Mouse (Mus musculus): ENCODE measurements around the gene Vasn. TPM values are rescaled to one million over a fixed set of nuclear protein-coding genes. Genes with fewer than 3 reads are reported as not detected.

Gene Vasn
- polyA plus RNA-seq, 1 experiment, result 1.8 TPM

DNA sequence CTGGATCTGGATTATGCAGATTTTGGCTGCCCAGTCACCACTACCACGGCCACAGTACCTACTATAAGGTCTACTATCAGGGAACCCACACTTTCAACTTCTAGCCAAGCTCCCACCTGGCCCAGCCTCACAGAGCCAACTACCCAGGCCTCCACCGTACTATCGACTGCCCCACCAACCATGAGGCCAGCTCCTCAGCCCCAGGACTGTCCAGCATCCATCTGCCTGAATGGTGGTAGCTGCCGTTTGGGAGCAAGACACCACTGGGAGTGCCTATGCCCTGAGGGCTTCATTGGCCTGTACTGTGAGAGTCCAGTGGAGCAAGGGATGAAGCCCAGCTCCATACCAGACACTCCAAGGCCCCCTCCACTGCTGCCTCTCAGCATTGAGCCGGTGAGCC lies 9.5 kb downstream of the Vasn start:
- WGBS, result 87% methylated on average over 5 of the region's 5 CpGs
- H3K4me1 ChIP-seq (ENCODE audit: control insufficient read depth, insufficient read depth, low read length), result no peaks in the 10 kb centered on the region
- no peak overlapping the region for H3K27ac ChIP-seq (ENCODE audit: control insufficient read depth, insufficient read depth, low read depth, low read length, poor library complexity)
- no peak overlapping the region for H3K4me3 ChIP-seq (replicated peaks; ENCODE audit: control insufficient read depth, low read depth, low read length)
- TF ChIP-seq CTCF (IDR thresholded peaks at IDR 0.05; ENCODE audit: control insufficient read depth, insufficient read depth, low read length), result no peak
- TF ChIP-seq POLR2A (IDR thresholded peaks at IDR 0.05; ENCODE audit: borderline replicate concordance, control insufficient read depth, low read depth, low read length), result no peak

- no peaks in the 10 kb centered on the region for H3K4me1 ChIP-seq (ENCODE audit: control insufficient read depth, insufficient read depth, low read length)
- no peak overlapping the region for H3K27ac ChIP-seq (ENCODE audit: control insufficient read depth, insufficient read depth, low read depth, low read length, poor library complexity)
- 89% methylated on average over 11 of the region's 11 CpGs for WGBS
- no peak overlapping the region for H3K4me3 ChIP-seq (replicated peaks; ENCODE audit: control insufficient read depth, low read depth, low read length)
- TF ChIP-seq CTCF (IDR thresholded peaks at IDR 0.05; ENCODE audit: control insufficient read depth, insufficient read depth, low read length), result no peak
- no peak for TF ChIP-seq POLR2A (IDR thresholded peaks at IDR 0.05; ENCODE audit: borderline replicate concordance, control insufficient read depth, low read depth, low read length)
Observed at GRCm38 (mm10) chr16:4649692-4650091, 10.0 kb downstream of the Vasn start.

- Histone ChIP-seq H3K4me3 (replicated peaks; ENCODE audit: control insufficient read depth, low read depth, low read length) (no peak overlapping the region), H3K4me1 (ENCODE audit: control insufficient read depth, insufficient read depth, low read length) (no peaks in the 10 kb centered on the region), H3K27ac (ENCODE audit: control insufficient read depth, insufficient read depth, low read depth, low read length, poor library complexity) (no peak overlapping the region)
- TF ChIP-seq POLR2A (IDR thresholded peaks at IDR 0.05; ENCODE audit: borderline replicate concordance, control insufficient read depth, low read depth, low read length), result no peak
- 93% methylated on average over 3 of the region's 3 CpGs for WGBS
Observed at GRCm38 (mm10) chr16:4650161-4650560, 10.4 kb downstream of the Vasn start.

DNA sequence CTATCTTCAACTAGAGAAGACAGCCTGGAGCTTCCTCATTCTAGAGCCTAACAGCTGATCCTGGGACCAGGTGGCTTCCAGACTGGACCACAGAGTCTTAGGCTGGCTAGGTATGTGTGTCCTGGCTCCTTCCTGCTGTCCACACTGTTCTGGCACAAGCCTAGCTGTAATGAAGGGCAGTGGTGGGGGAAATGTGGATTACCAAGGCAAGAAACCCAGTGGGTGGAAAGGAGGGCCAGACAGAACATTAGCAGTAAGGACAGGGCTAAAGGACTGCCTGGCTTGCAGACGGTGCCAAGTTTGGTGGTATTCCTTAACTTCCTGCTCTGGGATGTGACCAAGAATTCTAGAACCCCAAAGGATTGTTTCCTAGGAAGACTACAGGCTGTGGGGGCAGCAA lies 11.3 kb downstream of the Vasn start:
- H3K27ac ChIP-seq (ENCODE audit: control insufficient read depth, insufficient read depth, low read depth, low read length, poor library complexity), result no peak overlapping the region
- WGBS, result 92% methylated on average over 1 of the region's 1 CpGs

GRCm38 (mm10) chr16:4651624-4652023 lies 11.9 kb downstream of the Vasn start:
- Histone ChIP-seq H3K4me3 (replicated peaks; ENCODE audit: control insufficient read depth, low read depth, low read length) (no peak overlapping the region), H3K27ac (ENCODE audit: control insufficient read depth, insufficient read depth, low read depth, low read length, poor library complexity) (no peak overlapping the region), H3K4me1 (ENCODE audit: control insufficient read depth, insufficient read depth, low read length) (no peaks in the 10 kb centered on the region)
- TF ChIP-seq POLR2A (IDR thresholded peaks at IDR 0.05; ENCODE audit: borderline replicate concordance, control insufficient read depth, low read depth, low read length) (no peak), CTCF (IDR thresholded peaks at IDR 0.05; ENCODE audit: control insufficient read depth, insufficient read depth, low read length) (no peak)
- 81% methylated on average over 7 of the region's 7 CpGs for WGBS

More for the DNA sequence above, 11.3 kb downstream of the Vasn start:
- no peak overlapping the region for H3K4me3 ChIP-seq (replicated peaks; ENCODE audit: control insufficient read depth, low read depth, low read length)
- TF ChIP-seq CTCF (IDR thresholded peaks at IDR 0.05; ENCODE audit: control insufficient read depth, insufficient read depth, low read length) (no peak), POLR2A (IDR thresholded peaks at IDR 0.05; ENCODE audit: borderline replicate concordance, control insufficient read depth, low read depth, low read length) (no peak)
- H3K4me1 ChIP-seq (ENCODE audit: control insufficient read depth, insufficient read depth, low read length), result no peaks in the 10 kb centered on the region

GRCm38 (mm10) chr16:4652707-4653416 lies 13.1 kb downstream of the Vasn start:
- 84% methylated on average over 4 of the region's 4 CpGs for WGBS

GRCm38 (mm10) chr16:4654706-4655105 lies 15.0 kb downstream of the Vasn start:
- TF ChIP-seq POLR2A (IDR thresholded peaks at IDR 0.05; ENCODE audit: borderline replicate concordance, control insufficient read depth, low read depth, low read length) (no peak), CTCF (IDR thresholded peaks at IDR 0.05; ENCODE audit: control insufficient read depth, insufficient read depth, low read length) (no peak; the same call in 1 of the 2 replicates)
- no peaks in the 10 kb centered on the region for H3K4me1 ChIP-seq (ENCODE audit: control insufficient read depth, insufficient read depth, low read length)
- WGBS, result 90% methylated on average over 10 of the region's 10 CpGs
- H3K27ac ChIP-seq (ENCODE audit: control insufficient read depth, insufficient read depth, low read depth, low read length, poor library complexity), result no peak overlapping the region
- H3K4me3 ChIP-seq (replicated peaks; ENCODE audit: control insufficient read depth, low read depth, low read length), result no peak overlapping the region

More at GRCm38 (mm10) chr16:4652707-4653416, 13.1 kb downstream of the Vasn start:
- no peaks in the 10 kb centered on the region for H3K4me1 ChIP-seq (ENCODE audit: control insufficient read depth, insufficient read depth, low read length)
- H3K27ac ChIP-seq (ENCODE audit: control insufficient read depth, insufficient read depth, low read depth, low read length, poor library complexity), result no peak overlapping the region
- TF ChIP-seq POLR2A (IDR thresholded peaks at IDR 0.05; ENCODE audit: borderline replicate concordance, control insufficient read depth, low read depth, low read length) (no peak), CTCF (IDR thresholded peaks at IDR 0.05; ENCODE audit: control insufficient read depth, insufficient read depth, low read length) (no peak)
- H3K4me3 ChIP-seq (replicated peaks; ENCODE audit: control insufficient read depth, low read depth, low read length), result no peak overlapping the region

- no peak overlapping the region for H3K27ac ChIP-seq (ENCODE audit: control insufficient read depth, insufficient read depth, low read depth, low read length, poor library complexity)
- TF ChIP-seq POLR2A (IDR thresholded peaks at IDR 0.05; ENCODE audit: borderline replicate concordance, control insufficient read depth, low read depth, low read length), result no peak
- no peak for TF ChIP-seq CTCF (IDR thresholded peaks at IDR 0.05; ENCODE audit: control insufficient read depth, insufficient read depth, low read length)
Observed at GRCm38 (mm10) chr16:4655251-4655734, 15.6 kb downstream of the Vasn start.

More at GRCm38 (mm10) chr16:4655251-4655734, 15.6 kb downstream of the Vasn start:
- WGBS, result 84% methylated on average over 4 of the region's 4 CpGs
- H3K4me3 ChIP-seq (replicated peaks; ENCODE audit: control insufficient read depth, low read depth, low read length), result no peak overlapping the region
- H3K4me1 ChIP-seq (ENCODE audit: control insufficient read depth, insufficient read depth, low read length), result no peaks in the 10 kb centered on the region

Data from bone marrow, adult 2 months (tissue).